Mouse (Mus musculus): ENCODE data around the gene Slc5a1. TPM values are rescaled to one million over a fixed set of nuclear protein-coding genes. Genes with fewer than 3 reads are reported as not detected.

Slc5a1 gene
- polyA plus RNA-seq, 1 experiment = not detected

DNA sequence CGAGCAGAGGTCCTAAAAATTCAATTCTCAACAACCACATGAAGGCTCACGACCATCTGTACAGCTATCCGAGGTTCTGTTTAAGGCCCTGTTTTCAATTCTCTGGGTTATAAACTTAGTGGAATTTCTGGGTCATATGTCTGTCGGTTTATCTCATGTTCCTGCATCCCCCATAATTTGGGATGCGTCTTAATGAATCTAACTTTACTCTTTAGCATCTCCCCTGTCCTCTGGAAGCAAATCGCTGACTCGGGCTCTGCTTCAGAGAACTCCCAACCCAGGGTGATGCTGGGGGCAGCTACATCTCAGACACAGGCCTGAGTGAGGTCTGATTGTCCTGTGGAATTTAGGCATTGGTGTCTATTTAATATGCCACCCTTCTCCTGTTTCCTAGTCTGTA lies 100.3 kb downstream of the Slc5a1 start:
- no peak overlapping the region for H3K27ac ChIP-seq (ENCODE audit: insufficient read depth, low read length)
- TF ChIP-seq CTCF (IDR thresholded peaks at IDR 0.05; ENCODE audit: extremely low read depth, insufficient read depth, low read length) = no peak
- TF ChIP-seq POLR2A (IDR thresholded peaks at IDR 0.05; ENCODE audit: extremely low read depth, insufficient read depth, low read length) = no peak
- no peaks in the 10 kb centered on the region for H3K4me1 ChIP-seq (ENCODE audit: control insufficient read depth, insufficient read depth, low read length)
- no peak overlapping the region for H3K4me3 ChIP-seq (ENCODE audit: insufficient read depth, low read length)

DNA sequence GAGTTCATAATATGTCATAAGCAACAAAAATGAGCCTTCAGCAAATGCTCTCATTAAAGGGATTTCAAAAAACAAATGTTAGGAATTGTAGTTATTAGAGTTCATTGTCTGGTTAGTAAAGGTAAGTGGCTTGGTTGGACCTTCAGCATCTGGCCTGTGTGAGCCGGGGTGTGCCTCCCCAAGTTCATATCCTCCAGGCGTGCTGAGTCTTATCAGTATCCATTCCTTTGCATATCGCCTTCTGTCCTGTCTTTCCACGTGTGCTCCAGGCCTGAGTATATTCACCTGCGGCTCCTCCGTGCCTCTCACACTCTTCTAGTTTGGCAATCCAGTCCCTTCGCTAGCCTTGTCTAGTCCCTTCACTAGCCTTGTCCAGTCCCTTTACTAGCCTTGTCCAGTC lies 102.3 kb downstream of the Slc5a1 start:
- no peak overlapping the region for H3K4me3 ChIP-seq (ENCODE audit: insufficient read depth, low read length)
- H3K4me1 ChIP-seq (ENCODE audit: control insufficient read depth, insufficient read depth, low read length) = no peaks in the 10 kb centered on the region
- H3K27ac ChIP-seq (ENCODE audit: insufficient read depth, low read length) = no peak overlapping the region
- TF ChIP-seq CTCF (IDR thresholded peaks at IDR 0.05; ENCODE audit: extremely low read depth, insufficient read depth, low read length) (no peak), POLR2A (IDR thresholded peaks at IDR 0.05; ENCODE audit: extremely low read depth, insufficient read depth, low read length) (no peak)

DNA sequence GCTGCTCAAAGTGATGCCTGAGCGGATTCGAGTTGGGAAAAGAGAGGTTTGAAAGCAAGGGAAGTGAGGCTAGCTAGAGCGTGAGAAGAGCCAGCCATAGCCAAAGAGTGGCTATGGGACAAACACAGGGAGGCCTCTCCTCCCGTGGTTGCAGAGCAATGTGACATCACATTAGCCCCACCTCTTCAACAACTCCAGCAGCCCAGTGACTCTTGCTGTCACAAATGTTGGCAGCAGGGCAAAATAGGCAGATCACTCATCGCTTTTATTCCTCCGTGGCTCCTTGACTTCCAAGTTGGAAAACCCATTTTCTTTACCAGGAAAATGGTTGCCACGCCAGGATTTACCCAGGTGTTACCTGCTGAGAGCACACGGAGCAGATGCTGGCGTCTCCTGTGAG lies 103.1 kb downstream of the Slc5a1 start:
- no peak for TF ChIP-seq CTCF (IDR thresholded peaks at IDR 0.05; ENCODE audit: extremely low read depth, insufficient read depth, low read length)
- TF ChIP-seq POLR2A (IDR thresholded peaks at IDR 0.05; ENCODE audit: extremely low read depth, insufficient read depth, low read length) = no peak
- no peaks in the 10 kb centered on the region for H3K4me1 ChIP-seq (ENCODE audit: control insufficient read depth, insufficient read depth, low read length)
- no peak overlapping the region for H3K27ac ChIP-seq (ENCODE audit: insufficient read depth, low read length)
- no peak overlapping the region for H3K4me3 ChIP-seq (ENCODE audit: insufficient read depth, low read length)

DNA sequence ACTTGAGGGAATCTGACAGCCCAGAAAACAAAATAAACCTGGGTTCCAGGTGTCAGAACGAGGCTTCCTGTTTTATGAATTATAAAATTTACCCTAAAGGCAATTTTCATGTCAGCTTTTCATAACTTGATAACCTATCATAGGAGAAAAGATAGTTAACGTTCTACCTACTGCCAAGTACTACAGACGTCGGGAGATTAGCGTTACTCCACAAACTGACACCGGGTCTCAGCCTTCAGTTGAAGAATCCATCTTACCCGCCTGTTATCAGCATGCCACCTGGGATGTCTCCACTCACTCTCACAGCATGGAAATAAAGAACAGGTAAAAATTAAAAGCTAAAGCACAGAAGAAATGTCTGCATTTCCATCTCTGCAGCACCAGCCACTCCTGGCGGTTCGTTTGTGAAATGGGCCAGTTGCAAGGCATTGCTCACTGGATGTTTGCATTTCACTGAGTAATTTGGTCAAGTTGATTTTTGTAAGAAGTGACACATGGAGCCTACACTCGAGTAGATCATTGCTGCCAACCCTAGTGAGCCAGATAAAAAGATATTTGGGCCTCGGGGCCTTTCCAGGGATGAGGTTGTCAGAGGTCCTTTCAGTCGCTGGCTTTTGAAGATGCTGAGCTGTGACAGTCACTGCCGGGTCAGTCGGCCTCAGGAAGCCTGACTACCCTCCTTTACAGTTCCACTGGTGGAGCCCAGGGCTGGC lies 104.7 kb downstream of the Slc5a1 start:
- TF ChIP-seq CTCF (IDR thresholded peaks at IDR 0.05; ENCODE audit: extremely low read depth, insufficient read depth, low read length) = no peak
- no peak for TF ChIP-seq POLR2A (IDR thresholded peaks at IDR 0.05; ENCODE audit: extremely low read depth, insufficient read depth, low read length)

DNA sequence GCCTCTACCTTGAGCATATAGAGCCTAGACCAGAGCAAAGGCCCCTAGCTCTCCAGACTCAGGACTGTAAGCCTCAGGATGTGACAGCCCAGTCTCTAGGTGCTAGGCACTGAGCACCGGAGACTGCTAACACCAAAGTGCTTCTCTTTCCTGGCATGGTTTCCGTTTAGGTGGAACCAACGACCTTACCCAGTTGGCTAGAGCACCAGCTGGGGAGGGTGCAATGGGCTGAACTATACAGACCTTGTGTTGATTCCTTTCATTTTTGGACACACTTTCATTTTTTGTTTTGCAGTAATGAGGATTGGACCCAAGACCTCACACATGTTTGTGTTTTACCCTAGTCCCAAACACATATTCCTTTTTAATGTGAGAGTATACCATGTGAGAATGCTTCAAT lies 106.5 kb downstream of the Slc5a1 start:
- H3K4me1 ChIP-seq (ENCODE audit: control insufficient read depth, insufficient read depth, low read length) = no peaks in the 10 kb centered on the region
- no peak overlapping the region for H3K4me3 ChIP-seq (ENCODE audit: insufficient read depth, low read length)
- H3K27ac ChIP-seq (ENCODE audit: insufficient read depth, low read length) = no peak overlapping the region
- no peak for TF ChIP-seq POLR2A (IDR thresholded peaks at IDR 0.05; ENCODE audit: extremely low read depth, insufficient read depth, low read length)

More for the DNA sequence above, 104.7 kb downstream of the Slc5a1 start:
- Histone ChIP-seq H3K27ac (ENCODE audit: insufficient read depth, low read length) (no peak overlapping the region), H3K4me1 (ENCODE audit: control insufficient read depth, insufficient read depth, low read length) (no peaks in the 10 kb centered on the region), H3K4me3 (ENCODE audit: insufficient read depth, low read length) (no peak overlapping the region)

DNA sequence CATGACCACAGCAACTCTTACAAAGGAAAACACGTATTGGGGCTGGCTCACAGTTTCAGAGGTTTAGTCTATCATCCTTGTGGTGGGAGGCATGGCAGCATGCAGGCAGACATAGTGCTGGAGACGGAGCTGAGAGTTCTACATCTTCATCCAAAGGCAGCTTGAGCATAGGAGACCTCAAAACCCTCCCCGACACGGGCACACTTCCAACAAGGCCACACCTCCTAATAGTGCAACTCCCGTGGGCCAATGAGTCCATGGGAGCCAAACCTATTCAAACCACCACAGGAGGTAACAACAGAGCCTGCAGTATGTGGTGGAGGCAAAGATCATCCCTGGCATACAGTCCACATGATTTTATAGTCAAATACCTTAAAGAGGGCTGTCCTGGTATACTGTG lies 107.2 kb downstream of the Slc5a1 start:
- no peak for TF ChIP-seq POLR2A (IDR thresholded peaks at IDR 0.05; ENCODE audit: extremely low read depth, insufficient read depth, low read length)
- TF ChIP-seq CTCF (IDR thresholded peaks at IDR 0.05; ENCODE audit: extremely low read depth, insufficient read depth, low read length) = no peak
- no peak overlapping the region for H3K27ac ChIP-seq (ENCODE audit: insufficient read depth, low read length)
- no peak overlapping the region for H3K4me3 ChIP-seq (ENCODE audit: insufficient read depth, low read length)
- H3K4me1 ChIP-seq (ENCODE audit: control insufficient read depth, insufficient read depth, low read length) = no peaks in the 10 kb centered on the region

Other genes starting within 250 kb of the Slc5a1 start
- 16.0 and 16.3 TPM in 2 replicates for gene Prr14l, start 250.0 kb upstream of the Slc5a1 start, polyA plus RNA-seq (2012; rRNA removed)
- gene Depdc5, start 240.5 kb upstream of the Slc5a1 start, polyA plus RNA-seq (2012; rRNA removed) = 44.7 and 46.7 TPM in 2 replicates
- gene Ywhah, start 85.4 kb upstream of the Slc5a1 start, polyA plus RNA-seq (2012; rRNA removed) = 1,599 and 1,684 TPM in 2 replicates
- 0.09 and 0.15 TPM in 2 replicates for gene Spon2, start 114.2 kb downstream of the Slc5a1 start, polyA plus RNA-seq (2012; rRNA removed)
- gene Ctbp1, start 170.8 kb downstream of the Slc5a1 start, polyA plus RNA-seq (2012; rRNA removed) = 250 and 269 TPM in 2 replicates
- 116 TPM in 2 replicates for gene Maea, start 231.3 kb downstream of the Slc5a1 start, polyA plus RNA-seq (2012; rRNA removed)

Data from cortical plate, adult 2 months (tissue).